Mouse (Mus musculus): ENCODE results near the gene Gmip.

- TF ChIP-seq CTCF (IDR thresholded peaks at IDR 0.05; ENCODE audit: low read depth, low read length) (no peak), TAL1 (conservative IDR thresholded peaks at IDR 0.05; ENCODE audit: low read depth, low read length) (no peak), GATA1 (IDR thresholded peaks at IDR 0.05; ENCODE audit: borderline replicate concordance, low read length) (no peak), POLR2AphosphoS5 (IDR thresholded peaks at IDR 0.05; ENCODE audit: insufficient replicate concordance, low read depth, low read length) (no peak)
These were observed 14.1 kb downstream of the Gmip start, which contains the start of gene Lpar2 for GRCm38 (mm10) chr8:69822386-69823191.
